Mouse (Mus musculus): ENCODE measurements around the gene Mgat1. TPM values are rescaled to one million over a fixed set of nuclear protein-coding genes. Genes with fewer than 3 reads are reported as not detected.
"Not testable (repeated sequence)": the region's sequence is repeated elsewhere in the genome, so short reads cannot be mapped to it uniquely, and the experiment has no call there.

The Mgat1 gene
- total RNA-seq (2018; cell fraction: chromatin; rRNA removed) = 100 to 1,000 TPM in 15 of 26 experiments, 10 to 100 TPM in 11; 45.4 to 224 (median 114) TPM
- total RNA-seq (2018; cell fraction: cytosol; rRNA removed) = 100 to 1,000 TPM in 15 of 26 experiments, 10 to 100 TPM in 11; 59.2 to 141 (median 104) TPM
- 100 to 1,000 TPM in 25 of 26 experiments, 10 to 100 TPM in 1; 92.8 to 256 (median 179) TPM for total RNA-seq (2018; cell fraction: nucleus; rRNA removed)
- 43.2 to 95.3 TPM (median 69.7 TPM) in 3 replicates for polyA plus RNA-seq (2018)

- peaks cover 26% of the 10 kb centered on the region for H3K79me2 ChIP-seq (ENCODE audit: inconsistent target)
- peak within 1 kb of the TSS; percentile 56 for H3K4me3 ChIP-seq (ENCODE audit: inconsistent target)
- H3K27ac ChIP-seq = peak within 1 kb of the TSS; percentile 83
- no peaks in the 10 kb centered on the region for H3K36me3 ChIP-seq (ENCODE audit: inconsistent target)
- 0% methylated on average over 37 of the region's 60 CpGs for WGBS (ENCODE audit: missing documents)
Measured at GRCm38 (mm10) chr11:49243727-49244594, at the start of gene Mgat1. Gene Mgat1 (plus strand): TSS chr11:49244191.

GRCm38 (mm10) chr11:49194771-49195170 lies 49.2 kb upstream of the Mgat1 start:
- H3K79me2 ChIP-seq (ENCODE audit: inconsistent target); H3K36me3 ChIP-seq (ENCODE audit: inconsistent target); H3K4me3 ChIP-seq (ENCODE audit: inconsistent target); H3K27ac ChIP-seq: not testable (repeated sequence)
- WGBS (ENCODE audit: missing documents) = no CpG with 5 or more reads among the region's 9 CpGs

- Histone ChIP-seq H3K4me3 (ENCODE audit: inconsistent target) (no peak overlapping the region), H3K36me3 (ENCODE audit: inconsistent target) (no peaks in the 10 kb centered on the region), H3K27ac (no peak overlapping the region), H3K79me2 (ENCODE audit: inconsistent target) (peaks cover 8% of the 10 kb centered on the region; the same call in 1 of the 2 replicates)
- 44% methylated on average over 7 of the region's 7 CpGs for WGBS (ENCODE audit: missing documents)
Measured at GRCm38 (mm10) chr11:49195819-49196322, 48.1 kb upstream of the Mgat1 start.

- Histone ChIP-seq H3K79me2 (ENCODE audit: inconsistent target) (peaks cover 38% of the 10 kb centered on the region), H3K4me3 (ENCODE audit: inconsistent target) (no peak overlapping the region), H3K27ac (peak overlapping the region; percentile 99), H3K36me3 (ENCODE audit: inconsistent target) (no peaks in the 10 kb centered on the region)
Measured at GRCm38 (mm10) chr11:49200666-49201065, 43.3 kb upstream of the Mgat1 start.

- Histone ChIP-seq H3K4me3 (ENCODE audit: inconsistent target) (no peak overlapping the region), H3K36me3 (ENCODE audit: inconsistent target) (no peaks in the 10 kb centered on the region), H3K79me2 (ENCODE audit: inconsistent target) (peaks cover 43% of the 10 kb centered on the region), H3K27ac (peak overlapping the region; percentile 99)
Measured at GRCm38 (mm10) chr11:49201142-49201541, 42.8 kb upstream of the Mgat1 start.

- 56% methylated on average over 2 of the region's 2 CpGs for WGBS (ENCODE audit: missing documents)
- H3K79me2 ChIP-seq (ENCODE audit: inconsistent target) = peaks cover 52% of the 10 kb centered on the region
- H3K4me3 ChIP-seq (ENCODE audit: inconsistent target) = peak overlapping the region; percentile 91
- H3K27ac ChIP-seq = peak overlapping the region; percentile 99
- no peaks in the 10 kb centered on the region for H3K36me3 ChIP-seq (ENCODE audit: inconsistent target)
Measured at GRCm38 (mm10) chr11:49202071-49202470, 41.9 kb upstream of the Mgat1 start.

- H3K27ac ChIP-seq = peak overlapping the region; percentile 99
- WGBS (ENCODE audit: missing documents) = 3% methylated on average over 10 of the region's 10 CpGs
- H3K79me2 ChIP-seq (ENCODE audit: inconsistent target) = peaks cover 57% of the 10 kb centered on the region
- H3K4me3 ChIP-seq (ENCODE audit: inconsistent target) = peak overlapping the region; percentile 91
- no peaks in the 10 kb centered on the region for H3K36me3 ChIP-seq (ENCODE audit: inconsistent target)
Measured at GRCm38 (mm10) chr11:49202523-49203061, 41.4 kb upstream of the Mgat1 start.

GRCm38 (mm10) chr11:49203129-49203768 lies 40.7 kb upstream of the Mgat1 start, which contains the start of gene Zfp62:
Gene Zfp62 (plus strand): TSS chr11:49203292.
- Histone ChIP-seq H3K79me2 (ENCODE audit: inconsistent target) (peaks cover 64% of the 10 kb centered on the region), H3K27ac (peak within 1 kb of the TSS; percentile 99), H3K4me3 (ENCODE audit: inconsistent target) (peak within 1 kb of the TSS; percentile 91), H3K36me3 (ENCODE audit: inconsistent target) (no peaks in the 10 kb centered on the region)
- 1% methylated on average over 30 of the region's 47 CpGs for WGBS (ENCODE audit: missing documents)

GRCm38 (mm10) chr11:49203771-49204497 lies 40.1 kb upstream of the Mgat1 start:
- peak overlapping the region; percentile 91 for H3K4me3 ChIP-seq (ENCODE audit: inconsistent target)
- 1% methylated on average over 19 of the region's 24 CpGs for WGBS (ENCODE audit: missing documents)

GRCm38 (mm10) chr11:49205080-49205590 lies 38.9 kb upstream of the Mgat1 start:
- H3K36me3 ChIP-seq (ENCODE audit: inconsistent target) = no peaks in the 10 kb centered on the region
- peaks cover 82% of the 10 kb centered on the region for H3K79me2 ChIP-seq (ENCODE audit: inconsistent target)
- 80% methylated on average over 6 of the region's 6 CpGs for WGBS (ENCODE audit: missing documents)
- H3K4me3 ChIP-seq (ENCODE audit: inconsistent target) = peak overlapping the region; percentile 91; the same call in 1 of the 2 replicates
- 0 out of 2 replicates have a peak overlapping the region, but pooled peaks have one; percentile 99 for H3K27ac ChIP-seq

More at GRCm38 (mm10) chr11:49203771-49204497, 40.1 kb upstream of the Mgat1 start:
- Histone ChIP-seq H3K79me2 (ENCODE audit: inconsistent target) (peaks cover 71% of the 10 kb centered on the region), H3K27ac (peak overlapping the region; percentile 99), H3K36me3 (ENCODE audit: inconsistent target) (no peaks in the 10 kb centered on the region)

- 71% methylated on average over 1 of the region's 1 CpGs for whole genome bisulfite sequencing (ENCODE audit: missing documents)
- Histone ChIP-seq H3K36me3 (ENCODE audit: inconsistent target) (no peaks in the 10 kb centered on the region), H3K79me2 (ENCODE audit: inconsistent target) (peaks cover 87% of the 10 kb centered on the region), H3K27ac (no peak overlapping the region), H3K4me3 (ENCODE audit: inconsistent target) (no peak overlapping the region)
Measured at GRCm38 (mm10) chr11:49207495-49207894, 36.5 kb upstream of the Mgat1 start.

- H3K4me3 ChIP-seq (ENCODE audit: inconsistent target) = no peak overlapping the region
- peaks cover 71% of the 10 kb centered on the region for H3K79me2 ChIP-seq (ENCODE audit: inconsistent target)
- no peak overlapping the region for H3K27ac ChIP-seq
- H3K36me3 ChIP-seq (ENCODE audit: inconsistent target) = peaks cover 42% of the 10 kb centered on the region
Measured at GRCm38 (mm10) chr11:49212577-49212976, 31.4 kb upstream of the Mgat1 start.

GRCm38 (mm10) chr11:49213505-49213904 lies 30.5 kb upstream of the Mgat1 start:
- H3K4me3 ChIP-seq (ENCODE audit: inconsistent target) = no peak overlapping the region
- H3K79me2 ChIP-seq (ENCODE audit: inconsistent target) = peaks cover 61% of the 10 kb centered on the region
- WGBS (ENCODE audit: missing documents) = 100% methylated on average over 1 of the region's 1 CpGs
- no peak overlapping the region for H3K27ac ChIP-seq
- H3K36me3 ChIP-seq (ENCODE audit: inconsistent target) = peaks cover 42% of the 10 kb centered on the region

GRCm38 (mm10) chr11:49219271-49219670 lies 24.7 kb upstream of the Mgat1 start:
- no peak overlapping the region for H3K4me3 ChIP-seq (ENCODE audit: inconsistent target)
- no peak overlapping the region for H3K27ac ChIP-seq
- peaks cover 30% of the 10 kb centered on the region for H3K36me3 ChIP-seq (ENCODE audit: inconsistent target)
- WGBS (ENCODE audit: missing documents) = 100% methylated on average over 2 of the region's 2 CpGs
- peaks cover 4% of the 10 kb centered on the region; the same call in 1 of the 2 replicates for H3K79me2 ChIP-seq (ENCODE audit: inconsistent target)
